Mouse (Mus musculus) heart, embryonic 11.5 days (tissue): ENCODE data around the gene Abca7. TPM values are rescaled to one million over a fixed set of nuclear protein-coding genes. Genes with fewer than 3 reads are reported as not detected.
"Not testable (repeated sequence)": the region's sequence is repeated elsewhere in the genome, so short reads cannot be mapped to it uniquely, and the experiment has no call there.

Experiments
- ATAC-seq: fragments of 200-750 bp; cut with Nextera tagmentation; replicated peaks from 2 replicates; pipeline ENCODE4 v1.8.0; 2017; ENCODE audit warnings: moderate library complexity; ENCODE audit not compliant: insufficient number of reproducible peaks, low FRiP score, low TSS enrichment
- H3K27ac ChIP-seq: fragments of 300-500 bp; sonication (generic); 2 replicates; pipeline ENCODE4 v1.5.1; 2014; ENCODE audit warnings: mild to moderate bottlenecking, low read depth, low read length
- H3K27me3 ChIP-seq: fragments of 300-500 bp; sonication (generic); 2 replicates; pipeline ENCODE4 v1.6.1; 2014; ENCODE audit warnings: mild to moderate bottlenecking, low read length, mixed read lengths; ENCODE audit not compliant: control insufficient read depth, insufficient read depth
- H3K36me3 ChIP-seq: fragments of 300-500 bp; sonication (generic); 2 replicates; pipeline ENCODE4 v1.6.1; 2014; ENCODE audit warnings: mild to moderate bottlenecking, low read length, moderate library complexity, mixed read lengths; ENCODE audit not compliant: control insufficient read depth, insufficient read depth
- H3K4me1 ChIP-seq: fragments of 300-500 bp; sonication (generic); 2 replicates; pipeline ENCODE4 v1.6.1; 2014; ENCODE audit warnings: low read length; ENCODE audit not compliant: control insufficient read depth, insufficient read depth
- H3K4me2 ChIP-seq: fragments of 300-500 bp; sonication (generic); 2 replicates; pipeline ENCODE4 v1.6.1; 2014; ENCODE audit warnings: mild to moderate bottlenecking, moderate library complexity
- H3K4me3 ChIP-seq: fragments of 300-500 bp; sonication (generic); 2 replicates; pipeline ENCODE4 v1.5.1; 2014; ENCODE audit warnings: low read depth, low read length
- H3K9ac ChIP-seq: fragments of 300-500 bp; sonication (generic); 2 replicates; pipeline ENCODE4 v1.6.1; 2014; ENCODE audit warnings: mild to moderate bottlenecking, low read depth, low read length, moderate library complexity
- H3K9me3 ChIP-seq: fragments of 300-500 bp; sonication (generic); replicated peaks from 2 replicates; pipeline ENCODE4 v1.6.1; 2016; ENCODE audit warnings: low read length; ENCODE audit not compliant: control insufficient read depth
- WGBS: fragments of 180-500 bp; shearing (Covaris S2); extraction: QIAGEN DNeasy Blood & Tissue Kit; methylation state at CpG from one replicate; pipeline ENCODE4 v1.1.7; 2014; ENCODE audit not compliant: insufficient replicate concordance; 5-methylcytosine and 5-hydroxymethylcytosine counted together
- polyA plus RNA-seq: library from polyadenylated mRNA; unstranded; fragments of >200 nt; fragmentation: Nextera tagmentation; extraction: Ambion mirVana; gene quantifications from 2 replicates; pipeline ENCODE4 v1.2.1, GENCODE M21; 2014

The Abca7 gene
- polyA plus RNA-seq, 1 experiment from 2014 or later: 2.1 TPM

DNA sequence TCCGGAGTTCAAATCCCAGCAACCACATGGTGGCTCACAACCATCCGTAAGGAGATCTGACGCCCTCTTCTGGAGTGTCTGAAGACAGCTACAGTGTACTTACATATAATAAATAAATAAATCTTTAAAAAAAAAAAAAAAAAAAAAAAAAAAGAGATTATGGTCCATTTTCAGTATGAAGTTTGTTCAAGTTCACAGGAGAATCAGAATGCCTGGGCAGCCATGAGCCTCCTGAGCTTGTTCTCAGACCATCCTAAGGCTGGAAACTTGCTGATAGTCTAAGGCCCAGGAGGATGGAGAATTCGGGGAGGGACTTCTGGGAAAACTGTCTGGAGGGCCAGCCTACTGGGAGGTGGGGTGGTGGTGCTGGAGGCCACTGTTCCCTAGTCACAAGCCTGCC lies 49.1 kb downstream of the Abca7 start:
- H3K9ac ChIP-seq, H3K36me3 ChIP-seq, H3K27ac ChIP-seq, H3K27me3 ChIP-seq, H3K9me3 ChIP-seq, H3K4me3 ChIP-seq, H3K4me2 ChIP-seq, ATAC-seq: not testable (repeated sequence)
- WGBS: 71% methylated on average over 2 of the region's 4 CpGs
- peaks cover 16% of the 10 kb centered on the region for H3K4me1 ChIP-seq

DNA sequence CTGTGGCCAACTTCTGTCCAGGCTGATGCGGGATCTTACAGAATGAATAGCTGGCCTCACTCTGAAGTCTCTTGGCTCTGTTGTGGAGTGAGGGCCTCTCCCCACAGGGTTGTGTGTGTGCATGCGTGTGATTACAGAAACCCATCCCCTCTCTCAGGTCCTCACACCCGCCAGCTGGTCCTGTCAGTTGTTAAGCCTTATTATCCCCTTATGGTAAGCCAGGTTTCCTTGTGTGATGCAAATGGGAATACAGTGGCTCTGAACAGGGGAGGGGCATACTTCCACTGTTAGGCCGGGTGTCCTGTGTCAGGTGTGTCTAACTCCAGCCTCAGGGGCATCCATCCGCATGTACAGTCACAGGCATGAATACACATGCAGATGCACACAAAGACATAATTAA lies 49.5 kb downstream of the Abca7 start:
- Histone ChIP-seq H3K27me3 (no peaks in the 10 kb centered on the region), H3K27ac (no peak overlapping the region), H3K9ac (no peak overlapping the region), H3K36me3 (no peaks in the 10 kb centered on the region), H3K4me1 (peaks cover 18% of the 10 kb centered on the region), H3K4me3 (no peak overlapping the region), H3K9me3 (no peaks in the 10 kb centered on the region; the same call in 1 of the 2 replicates), H3K4me2 (no peak overlapping the region)
- no peak for ATAC-seq
- WGBS: 82% methylated on average over 5 of the region's 5 CpGs

DNA sequence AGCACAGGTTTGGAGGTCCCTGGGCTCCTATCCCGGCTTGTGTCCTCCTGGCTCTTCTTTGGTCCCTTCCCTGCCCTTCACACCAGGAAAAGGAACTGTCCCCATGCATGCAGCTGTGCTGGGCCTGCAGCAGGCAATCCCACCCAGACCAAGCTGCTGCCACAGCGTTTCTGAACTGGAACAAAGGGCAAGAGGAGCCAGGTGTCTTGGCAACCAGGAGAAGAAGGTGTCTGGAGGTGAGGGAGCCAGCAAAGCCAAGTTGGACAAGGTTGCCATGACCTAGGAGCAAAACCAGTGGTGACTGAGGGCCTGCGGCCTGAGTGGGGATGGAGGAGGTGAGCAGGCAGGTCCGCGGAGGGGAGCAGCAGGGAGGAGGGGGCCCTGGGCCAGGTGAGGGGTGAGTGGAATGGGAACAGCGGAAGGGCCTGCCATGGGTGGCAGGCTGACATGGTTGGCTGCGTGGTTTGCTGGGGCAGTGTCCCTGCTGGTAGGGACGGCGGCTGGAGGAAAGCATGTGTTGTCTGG lies 50.8 kb downstream of the Abca7 start, which contains the start of gene Gpx4:
Gpx4 (plus strand) TSS at position 126 of the 525 bp plus-strand sequence.
- Histone ChIP-seq H3K27me3 (no peaks in the 10 kb centered on the region), H3K36me3 (no peaks in the 10 kb centered on the region), H3K4me1 (peaks cover 25% of the 10 kb centered on the region), H3K9ac (no peak within 1 kb of the TSS), H3K9me3 (no peaks in the 10 kb centered on the region; the same call in 1 of the 2 replicates), H3K4me3 (no peak within 1 kb of the TSS), H3K27ac (no peak within 1 kb of the TSS), H3K4me2 (no peak within 1 kb of the TSS)
- 60% methylated on average over 9 of the region's 9 CpGs for WGBS
- no peak for ATAC-seq

DNA sequence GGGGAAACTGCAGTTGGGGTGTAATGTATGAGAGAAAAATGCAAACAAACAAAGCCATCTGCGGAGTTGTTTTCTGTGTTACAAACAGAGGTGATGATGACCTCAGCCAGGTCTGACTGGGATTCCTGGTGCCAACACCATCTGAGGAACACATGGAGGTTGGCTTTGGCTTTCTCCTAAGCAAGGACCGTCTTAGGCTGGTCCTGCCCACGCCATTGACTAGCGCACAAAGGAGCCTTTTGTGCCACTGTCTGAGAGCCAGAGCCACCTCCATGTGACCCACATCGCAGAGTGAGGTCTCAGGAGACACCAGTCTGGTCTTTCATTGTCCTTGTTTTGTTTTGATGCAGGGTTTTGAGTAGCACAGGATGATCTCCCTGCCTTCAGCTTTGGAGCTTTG lies 52.1 kb downstream of the Abca7 start:
- Histone ChIP-seq H3K9ac (no peak overlapping the region), H3K36me3 (no peaks in the 10 kb centered on the region), H3K27ac (peak overlapping the region; percentile 22; the same call in 1 of the 2 replicates), H3K4me1 (peaks cover 35% of the 10 kb centered on the region), H3K9me3 (no peaks in the 10 kb centered on the region; the same call in 1 of the 2 replicates), H3K4me3 (no peak overlapping the region), H3K27me3 (no peaks in the 10 kb centered on the region), H3K4me2 (no peak overlapping the region)
- 32% methylated on average over 5 of the region's 5 CpGs for WGBS
- ATAC-seq: no peak

DNA sequence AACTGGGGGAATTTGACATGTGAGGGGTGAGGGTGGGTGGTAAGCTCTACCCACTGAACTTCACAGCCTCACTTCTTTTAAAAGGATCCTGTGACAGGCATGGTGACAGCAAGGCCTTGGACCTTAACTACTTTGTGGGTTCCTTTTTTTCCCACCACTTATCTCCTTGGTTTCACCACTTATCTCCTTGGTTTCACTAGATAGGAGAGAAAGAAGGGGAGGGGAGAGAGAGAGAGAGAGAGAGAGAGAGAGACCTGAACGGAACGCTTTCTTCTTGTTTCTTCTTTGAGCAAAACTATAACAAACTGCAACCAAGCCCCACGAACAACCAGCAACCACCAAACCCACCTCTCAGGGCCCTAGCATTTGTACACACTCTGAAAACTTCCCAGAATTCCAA lies 52.5 kb downstream of the Abca7 start:
- peak overlapping the region; percentile 10; the same call in 1 of the 2 replicates for H3K27ac ChIP-seq
- H3K9ac ChIP-seq: no peak overlapping the region
- no peaks in the 10 kb centered on the region for H3K36me3 ChIP-seq
- no peak for ATAC-seq
- H3K4me3 ChIP-seq: no peak overlapping the region
- H3K4me2 ChIP-seq: no peak overlapping the region
- H3K27me3 ChIP-seq: no peaks in the 10 kb centered on the region
- peaks cover 35% of the 10 kb centered on the region for H3K4me1 ChIP-seq
- 27% methylated on average over 3 of the region's 3 CpGs for WGBS
- no peaks in the 10 kb centered on the region; the same call in 1 of the 2 replicates for H3K9me3 ChIP-seq

DNA sequence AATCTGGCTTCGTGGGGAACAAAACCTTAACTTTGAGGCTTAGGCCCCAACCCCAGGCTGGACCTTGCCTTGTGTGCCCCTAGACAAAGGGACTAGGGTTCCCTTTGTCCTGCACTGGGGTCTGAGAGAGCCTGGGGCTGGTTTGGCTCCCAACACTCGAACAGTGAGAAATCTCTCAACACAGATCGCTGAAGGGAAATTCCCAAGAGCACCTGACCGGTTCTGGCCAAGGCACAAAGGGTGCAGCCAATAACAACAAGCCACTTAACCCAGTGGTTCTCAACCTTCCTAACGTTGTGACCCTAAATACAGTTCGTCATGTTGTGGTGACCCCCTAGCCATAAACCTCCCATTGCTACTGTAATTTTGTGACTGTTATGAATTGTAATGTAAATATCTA lies 54.0 kb downstream of the Abca7 start:
- no peak overlapping the region for H3K9ac ChIP-seq
- H3K27me3 ChIP-seq: no peaks in the 10 kb centered on the region
- ATAC-seq: no peak
- no peaks in the 10 kb centered on the region; the same call in 1 of the 2 replicates for H3K9me3 ChIP-seq
- H3K4me2 ChIP-seq: no peak overlapping the region
- H3K4me3 ChIP-seq: no peak overlapping the region
- no peak overlapping the region for H3K27ac ChIP-seq
- WGBS: 37% methylated on average over 6 of the region's 6 CpGs
- no peaks in the 10 kb centered on the region for H3K36me3 ChIP-seq
- H3K4me1 ChIP-seq: peaks cover 40% of the 10 kb centered on the region

DNA sequence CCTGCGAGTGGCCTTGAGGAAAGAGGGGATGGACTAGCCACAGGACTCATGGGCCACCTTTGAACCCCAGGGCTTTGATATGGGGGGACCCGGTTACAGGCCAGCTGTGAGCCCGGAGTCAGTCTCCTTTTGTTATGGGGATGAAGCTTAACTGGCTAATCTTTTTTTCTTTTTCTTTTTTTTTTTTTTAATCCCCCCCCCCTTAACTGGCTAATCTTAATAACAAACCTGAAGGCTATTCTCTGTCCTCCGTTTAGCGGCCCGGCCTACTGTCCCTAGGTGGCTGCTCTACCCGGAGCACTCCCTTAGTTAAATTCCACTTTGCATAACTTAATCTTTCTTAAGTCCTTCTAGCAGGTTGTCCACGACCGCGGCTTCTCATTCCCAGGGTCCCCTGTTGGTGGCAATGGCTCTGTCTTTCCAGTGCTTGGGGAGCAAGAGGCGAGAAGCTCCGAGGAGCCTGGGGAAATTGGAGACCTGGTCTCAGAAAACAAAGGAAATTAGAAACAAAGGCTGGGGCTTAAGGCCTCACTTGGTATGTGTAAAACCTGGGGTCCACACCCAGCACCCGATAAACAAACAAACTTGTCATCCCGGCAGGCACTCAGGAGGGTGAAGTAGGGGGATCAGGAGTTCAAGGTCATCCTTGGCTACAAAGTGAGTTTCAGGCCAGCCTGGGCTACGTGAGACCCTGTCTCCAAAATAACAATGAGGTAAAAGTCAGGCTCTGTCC lies 54.8 kb downstream of the Abca7 start:
- Histone ChIP-seq H3K4me3 (no peak overlapping the region), H3K9me3 (no peaks in the 10 kb centered on the region; the same call in 1 of the 2 replicates), H3K9ac (0 out of 2 replicates have a peak overlapping the region, but pooled peaks have one; percentile 36), H3K4me2 (no peak overlapping the region), H3K4me1 (peaks cover 47% of the 10 kb centered on the region), H3K27me3 (no peaks in the 10 kb centered on the region), H3K27ac (peak overlapping the region; percentile 41), H3K36me3 (no peaks in the 10 kb centered on the region; the same call in 1 of the 2 replicates)
- ATAC-seq: no peak
- WGBS: 33% methylated on average over 15 of the region's 15 CpGs

DNA sequence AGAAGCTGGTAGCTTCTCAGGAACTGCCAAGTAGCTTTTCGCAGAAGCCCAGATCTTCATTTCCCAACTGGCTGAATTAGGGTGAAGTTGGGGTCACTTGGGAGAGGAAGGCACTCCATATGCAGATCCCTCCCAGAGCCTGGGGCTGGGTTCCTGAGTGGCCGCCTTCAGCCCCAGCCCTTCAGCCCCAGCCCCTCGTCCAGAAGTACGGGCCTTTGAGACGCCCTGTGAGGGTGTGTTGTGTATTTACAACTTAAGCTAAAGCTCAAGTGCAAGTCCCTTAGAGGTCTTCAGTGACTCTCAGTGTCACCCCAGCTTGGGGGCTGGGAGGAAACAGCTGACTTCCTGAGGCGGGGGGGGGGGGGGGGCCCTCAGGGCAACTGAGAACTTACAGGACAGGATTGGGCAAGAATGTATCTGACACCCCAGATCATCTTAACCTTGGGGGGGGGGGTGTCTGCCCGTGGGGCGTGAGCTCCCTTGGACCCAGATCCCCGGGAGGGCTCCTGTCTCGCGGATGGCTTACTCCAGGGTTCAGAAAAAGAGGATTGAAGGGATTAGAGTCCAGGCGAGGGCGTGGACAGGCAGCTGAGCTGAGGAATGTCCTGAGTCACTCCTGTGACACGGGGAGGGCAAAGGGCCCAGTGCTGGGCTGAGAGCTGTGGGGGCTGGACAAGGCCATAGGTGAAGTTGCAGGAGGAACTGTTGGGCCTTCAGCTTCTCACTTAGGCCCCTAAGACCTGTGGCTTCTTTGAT lies 55.5 kb downstream of the Abca7 start:
- H3K4me3 ChIP-seq: no peak overlapping the region
- peaks cover 4% of the 10 kb centered on the region for H3K36me3 ChIP-seq
- peaks cover 47% of the 10 kb centered on the region for H3K4me1 ChIP-seq
- no peaks in the 10 kb centered on the region; the same call in 1 of the 2 replicates for H3K9me3 ChIP-seq
- H3K9ac ChIP-seq: peak overlapping the region; percentile 2; the same call in 1 of the 2 replicates
- H3K27me3 ChIP-seq: no peaks in the 10 kb centered on the region
- peak overlapping the region; percentile 41 for H3K27ac ChIP-seq
- H3K4me2 ChIP-seq: 0 out of 2 replicates have a peak overlapping the region, but pooled peaks have one; percentile 12
- no peak for ATAC-seq
- 26% methylated on average over 14 of the region's 14 CpGs for WGBS
